Mouse (Mus musculus): Measurements from ENCODE around the gene Gpr139.

DNA sequence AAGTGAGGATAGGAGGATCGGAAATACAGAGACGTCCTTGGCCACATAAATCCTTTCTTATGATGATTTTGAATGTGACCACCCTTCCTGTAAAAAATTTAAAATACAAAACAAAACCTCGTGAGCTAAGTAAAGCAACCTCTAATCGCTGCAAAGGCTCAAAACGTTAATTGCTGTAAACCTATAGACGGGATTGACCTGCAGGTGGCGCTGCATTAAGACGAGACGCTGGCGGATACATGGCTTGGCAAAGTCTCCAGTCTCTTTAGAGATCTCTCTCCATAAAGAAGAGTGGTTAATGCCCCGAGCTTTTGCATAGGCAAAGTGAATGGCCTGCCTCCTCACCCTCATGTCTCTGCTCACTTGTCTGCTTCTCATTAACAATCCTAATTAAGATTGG lies 2.0 kb upstream of the Gpr139 start:
- TF ChIP-seq POLR2A (IDR thresholded peaks at IDR 0.05; ENCODE audit: low read depth, low read length) (no peak), CTCF (IDR thresholded peaks at IDR 0.05; ENCODE audit: extremely low read depth, insufficient read depth, insufficient read length, insufficient replicate concordance) (no peak)

Data from spleen, adult 2 months (tissue).